Mouse (Mus musculus): ENCODE results near the gene Frmd4b.

DNA sequence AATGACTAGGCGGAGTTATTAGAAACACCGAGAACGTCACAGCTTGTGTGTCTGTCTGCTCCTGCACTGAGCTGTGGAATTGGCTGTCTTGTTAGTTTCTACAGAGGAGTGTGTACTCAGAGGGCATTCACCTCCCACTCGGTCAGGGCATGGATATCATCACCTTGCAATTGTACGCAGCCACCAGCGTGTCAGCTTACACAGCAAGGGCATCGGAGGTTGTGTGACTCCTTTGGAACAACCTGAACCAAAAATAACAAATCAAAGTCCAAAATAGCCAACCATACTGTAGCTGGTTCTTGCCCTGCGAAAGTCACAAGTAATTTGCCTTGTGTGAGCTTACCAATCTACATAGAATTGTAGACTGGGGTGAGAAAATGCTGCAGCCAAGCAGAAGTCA is 352.1 kb downstream of the Frmd4b start:
- no peak for TF ChIP-seq CTCF (IDR thresholded peaks at IDR 0.05; ENCODE audit: low read depth, low read length)
- TF ChIP-seq GATA1 (IDR thresholded peaks at IDR 0.05; ENCODE audit: borderline replicate concordance, low read length) = no peak
- no peak for TF ChIP-seq POLR2AphosphoS5 (IDR thresholded peaks at IDR 0.05; ENCODE audit: insufficient replicate concordance, low read depth, low read length)
- TF ChIP-seq TAL1 (conservative IDR thresholded peaks at IDR 0.05; ENCODE audit: low read depth, low read length) = no peak
